Mouse (Mus musculus): Measurements from ENCODE around the gene Rras2. TPM values are rescaled to one million over a fixed set of nuclear protein-coding genes. Genes with fewer than 3 reads are reported as not detected.

The Rras2 gene
- polyA plus RNA-seq, 1 experiment = 21.2 TPM

- TF ChIP-seq POLR2A (IDR thresholded peaks at IDR 0.05; ENCODE audit: extremely low read depth, insufficient read depth, low read length) = no peak
- Histone ChIP-seq H3K27ac (ENCODE audit: insufficient read depth, low read length) (peak overlapping the region; percentile 82; the same call in 1 of the 2 replicates), H3K4me1 (ENCODE audit: control insufficient read depth, insufficient read depth, low read length) (peaks cover 2% of the 10 kb centered on the region; the same call in 1 of the 2 replicates), H3K4me3 (ENCODE audit: insufficient read depth, low read length) (peak overlapping the region; percentile 60)
Observed at GRCm38 (mm10) chr7:114116711-114117351, 750 bp downstream of the Rras2 start.

GRCm38 (mm10) chr7:114115961-114116360 is 1.6 kb downstream of the Rras2 start:
- peak overlapping the region; percentile 60 for H3K4me3 ChIP-seq (ENCODE audit: insufficient read depth, low read length)
- H3K4me1 ChIP-seq (ENCODE audit: control insufficient read depth, insufficient read depth, low read length) = peaks cover 2% of the 10 kb centered on the region; the same call in 1 of the 2 replicates
- no peak overlapping the region for H3K27ac ChIP-seq (ENCODE audit: insufficient read depth, low read length)
- no peak for TF ChIP-seq POLR2A (IDR thresholded peaks at IDR 0.05; ENCODE audit: extremely low read depth, insufficient read depth, low read length)
- no peak for TF ChIP-seq CTCF (IDR thresholded peaks at IDR 0.05; ENCODE audit: extremely low read depth, insufficient read depth, low read length)

GRCm38 (mm10) chr7:114114976-114115375 is 2.6 kb downstream of the Rras2 start:
- Histone ChIP-seq H3K4me3 (ENCODE audit: insufficient read depth, low read length) (peak overlapping the region; percentile 60; the same call in 1 of the 2 replicates), H3K4me1 (ENCODE audit: control insufficient read depth, insufficient read depth, low read length) (peaks cover 2% of the 10 kb centered on the region; the same call in 1 of the 2 replicates), H3K27ac (ENCODE audit: insufficient read depth, low read length) (no peak overlapping the region)
- TF ChIP-seq CTCF (IDR thresholded peaks at IDR 0.05; ENCODE audit: extremely low read depth, insufficient read depth, low read length) (no peak), POLR2A (IDR thresholded peaks at IDR 0.05; ENCODE audit: extremely low read depth, insufficient read depth, low read length) (no peak)

- Histone ChIP-seq H3K4me1 (ENCODE audit: control insufficient read depth, insufficient read depth, low read length) (peaks cover 2% of the 10 kb centered on the region; the same call in 1 of the 2 replicates), H3K27ac (ENCODE audit: insufficient read depth, low read length) (no peak overlapping the region), H3K4me3 (ENCODE audit: insufficient read depth, low read length) (no peak overlapping the region)
- no peak for TF ChIP-seq POLR2A (IDR thresholded peaks at IDR 0.05; ENCODE audit: extremely low read depth, insufficient read depth, low read length)
Observed at GRCm38 (mm10) chr7:114114284-114114683, 3.3 kb downstream of the Rras2 start.

GRCm38 (mm10) chr7:114110500-114110899 is 7.1 kb downstream of the Rras2 start:
- no peak overlapping the region for H3K27ac ChIP-seq (ENCODE audit: insufficient read depth, low read length)
- TF ChIP-seq CTCF (IDR thresholded peaks at IDR 0.05; ENCODE audit: extremely low read depth, insufficient read depth, low read length) = no peak
- TF ChIP-seq POLR2A (IDR thresholded peaks at IDR 0.05; ENCODE audit: extremely low read depth, insufficient read depth, low read length) = no peak
- no peak overlapping the region for H3K4me3 ChIP-seq (ENCODE audit: insufficient read depth, low read length)
- H3K4me1 ChIP-seq (ENCODE audit: control insufficient read depth, insufficient read depth, low read length) = peaks cover 2% of the 10 kb centered on the region; the same call in 1 of the 2 replicates

- no peak for TF ChIP-seq POLR2A (IDR thresholded peaks at IDR 0.05; ENCODE audit: extremely low read depth, insufficient read depth, low read length)
- TF ChIP-seq CTCF (IDR thresholded peaks at IDR 0.05; ENCODE audit: extremely low read depth, insufficient read depth, low read length) = no peak
- Histone ChIP-seq H3K27ac (ENCODE audit: insufficient read depth, low read length) (no peak overlapping the region), H3K4me3 (ENCODE audit: insufficient read depth, low read length) (no peak overlapping the region)
Observed at GRCm38 (mm10) chr7:114105886-114106285, 11.7 kb downstream of the Rras2 start.

GRCm38 (mm10) chr7:114103629-114104347 is 13.8 kb downstream of the Rras2 start:
- Histone ChIP-seq H3K4me3 (ENCODE audit: insufficient read depth, low read length) (no peak overlapping the region), H3K27ac (ENCODE audit: insufficient read depth, low read length) (no peak overlapping the region), H3K4me1 (ENCODE audit: control insufficient read depth, insufficient read depth, low read length) (peaks cover 2% of the 10 kb centered on the region)
- TF ChIP-seq CTCF (IDR thresholded peaks at IDR 0.05; ENCODE audit: extremely low read depth, insufficient read depth, low read length) (no peak), POLR2A (IDR thresholded peaks at IDR 0.05; ENCODE audit: extremely low read depth, insufficient read depth, low read length) (no peak)

More at GRCm38 (mm10) chr7:114105886-114106285, 11.7 kb downstream of the Rras2 start:
- peaks cover under 1% of the 10 kb centered on the region; the same call in 1 of the 2 replicates for H3K4me1 ChIP-seq (ENCODE audit: control insufficient read depth, insufficient read depth, low read length)

- Histone ChIP-seq H3K4me1 (ENCODE audit: control insufficient read depth, insufficient read depth, low read length) (peaks cover 2% of the 10 kb centered on the region), H3K4me3 (ENCODE audit: insufficient read depth, low read length) (no peak overlapping the region), H3K27ac (ENCODE audit: insufficient read depth, low read length) (no peak overlapping the region)
- TF ChIP-seq POLR2A (IDR thresholded peaks at IDR 0.05; ENCODE audit: extremely low read depth, insufficient read depth, low read length) (no peak), CTCF (IDR thresholded peaks at IDR 0.05; ENCODE audit: extremely low read depth, insufficient read depth, low read length) (no peak)
Observed at GRCm38 (mm10) chr7:114103152-114103551, 14.4 kb downstream of the Rras2 start.

- H3K27ac ChIP-seq (ENCODE audit: insufficient read depth, low read length) = no peak overlapping the region
- H3K4me3 ChIP-seq (ENCODE audit: insufficient read depth, low read length) = no peak overlapping the region
- TF ChIP-seq POLR2A (IDR thresholded peaks at IDR 0.05; ENCODE audit: extremely low read depth, insufficient read depth, low read length) (no peak), CTCF (IDR thresholded peaks at IDR 0.05; ENCODE audit: extremely low read depth, insufficient read depth, low read length) (no peak)
- peaks cover 2% of the 10 kb centered on the region for H3K4me1 ChIP-seq (ENCODE audit: control insufficient read depth, insufficient read depth, low read length)
Observed at GRCm38 (mm10) chr7:114102609-114103008, 15.0 kb downstream of the Rras2 start.

- no peak for TF ChIP-seq POLR2A (IDR thresholded peaks at IDR 0.05; ENCODE audit: extremely low read depth, insufficient read depth, low read length)
- TF ChIP-seq CTCF (IDR thresholded peaks at IDR 0.05; ENCODE audit: extremely low read depth, insufficient read depth, low read length) = no peak
- Histone ChIP-seq H3K4me3 (ENCODE audit: insufficient read depth, low read length) (no peak overlapping the region), H3K4me1 (ENCODE audit: control insufficient read depth, insufficient read depth, low read length) (peaks cover 2% of the 10 kb centered on the region), H3K27ac (ENCODE audit: insufficient read depth, low read length) (no peak overlapping the region)
Observed at GRCm38 (mm10) chr7:114101412-114101811, 16.2 kb downstream of the Rras2 start.
